ENCODE assay signal across 13 mouse cellular contexts in the genomic region with DNA sequence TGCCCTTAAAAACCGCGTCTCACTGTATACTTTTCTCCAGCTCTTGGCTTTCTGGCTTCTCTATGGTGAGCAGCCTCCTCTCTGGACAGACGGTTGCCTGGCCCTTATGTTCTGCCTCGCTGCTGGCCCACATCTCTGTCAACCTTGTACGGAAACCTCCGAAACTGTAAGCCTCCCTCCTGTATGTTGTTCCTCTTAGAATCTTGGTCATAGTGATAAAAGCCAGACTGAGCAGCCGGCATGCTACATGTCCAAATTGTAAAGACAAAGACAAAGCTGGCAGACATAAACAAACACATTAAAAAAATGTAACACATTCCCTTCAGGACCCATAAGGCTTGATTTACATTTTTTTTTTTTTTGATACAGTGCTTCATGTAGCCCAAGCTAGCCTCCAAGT.
"Had no signal": no experiment of that assay in that cellular context is flagged by ENCODE, and none has a peak within 500 bp of the region (broad histone marks: within the 10 kb centered on the region; RNA-seq: fewer than 3 reads in every experiment).

No protein-coding gene starts in this region.

- H3K4me3 ChIP-seq: layer of hippocampus, adult 2 months; limb, embryonic 10.5 days; limb, embryonic 13.5 days; liver, embryonic 12.5 days; liver, embryonic 15.5 days; megakaryocyte, embryonic 14.5 days; midbrain, embryonic 10.5 days; midbrain, embryonic 13.5 days had no signal

- H3K27ac ChIP-seq: kidney, postnatal 0 days; limb, embryonic 10.5 days; limb, embryonic 13.5 days; liver, embryonic 12.5 days; liver, embryonic 15.5 days; midbrain, embryonic 10.5 days; midbrain, embryonic 13.5 days had no signal

- H3K4me2 ChIP-seq: limb, embryonic 13.5 days; liver, embryonic 12.5 days; liver, embryonic 15.5 days; midbrain, embryonic 13.5 days had no signal

- H3K27me3 ChIP-seq: limb, embryonic 13.5 days; liver, embryonic 12.5 days; liver, embryonic 15.5 days; megakaryocyte, embryonic 14.5 days had no signal

- H3K36me3 ChIP-seq: limb, embryonic 10.5 days; limb, embryonic 13.5 days; liver, embryonic 12.5 days; liver, embryonic 15.5 days; midbrain, embryonic 10.5 days; midbrain, embryonic 13.5 days had no signal

- DNase-seq: layer of hippocampus, adult 9-11 months; liver; thymus, adult 18-20 months; thymus, postnatal 36 days had no signal

- H3K4me1 ChIP-seq: limb, embryonic 13.5 days; liver, embryonic 12.5 days; liver, embryonic 15.5 days; megakaryocyte, embryonic 14.5 days had no signal

- H3K9ac ChIP-seq: limb, embryonic 13.5 days; liver, embryonic 12.5 days; liver, embryonic 15.5 days; midbrain, embryonic 13.5 days had no signal

- H3K9me3 ChIP-seq: limb, embryonic 10.5 days; limb, embryonic 13.5 days; liver, embryonic 12.5 days; liver, embryonic 15.5 days; midbrain, embryonic 10.5 days; midbrain, embryonic 13.5 days had no signal

- ATAC-seq: liver, embryonic 12.5 days; midbrain, embryonic 13.5 days had no signal
